Mouse (Mus musculus): ENCODE data around the gene Cdc42bpb. TPM values are rescaled to one million over a fixed set of nuclear protein-coding genes. Genes with fewer than 3 reads are reported as not detected.

Gene Cdc42bpb
- polyA plus RNA-seq, 1 experiment from 2014 or later: 37.2 TPM

DNA sequence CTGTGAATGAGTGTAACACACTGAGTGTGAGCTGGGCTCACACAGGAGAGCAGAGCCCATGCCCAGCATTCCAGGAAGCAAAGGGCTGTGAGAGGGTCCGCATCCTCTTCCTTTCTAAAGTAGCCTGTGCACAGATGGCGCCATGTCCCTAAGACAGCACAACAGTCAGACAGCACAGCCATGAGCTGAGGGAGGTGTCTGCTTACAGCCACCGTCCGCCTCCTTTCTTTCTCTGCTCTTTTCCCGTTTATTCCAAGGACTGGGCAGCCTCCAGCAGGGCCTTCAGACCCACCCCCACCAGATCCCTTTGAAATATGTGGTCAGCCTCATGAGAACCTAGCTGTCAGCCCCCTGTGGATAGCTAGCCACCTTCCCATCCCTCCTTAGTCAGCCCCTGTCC, 112.3 kb downstream of the Cdc42bpb start:
- H3K9me3 ChIP-seq (ENCODE audit: control insufficient read depth, low read length): no peaks in the 10 kb centered on the region
- ATAC-seq (ENCODE audit: insufficient read depth, low FRiP score, low TSS enrichment) (no peak), DNase-seq (ENCODE audit: low spot score) (no peak)
- no peak overlapping the region for H3K4me3 ChIP-seq (ENCODE audit: low read depth, low read length)
- no peak overlapping the region for H3K4me2 ChIP-seq (ENCODE audit: low read depth)
- H3K4me1 ChIP-seq (ENCODE audit: control insufficient read depth, insufficient read depth, low read length): no peaks in the 10 kb centered on the region
- no peak overlapping the region for H3K9ac ChIP-seq (ENCODE audit: low read length)
- no peak overlapping the region for H3K27ac ChIP-seq (ENCODE audit: low read depth, low read length)
- H3K27me3 ChIP-seq (ENCODE audit: control insufficient read depth, insufficient read depth, low read length): peaks cover 7% of the 10 kb centered on the region
- H3K36me3 ChIP-seq (ENCODE audit: control insufficient read depth, insufficient read depth, low read length): peaks cover 4% of the 10 kb centered on the region
- WGBS: 66% methylated on average over 5 of the region's 5 CpGs

DNA sequence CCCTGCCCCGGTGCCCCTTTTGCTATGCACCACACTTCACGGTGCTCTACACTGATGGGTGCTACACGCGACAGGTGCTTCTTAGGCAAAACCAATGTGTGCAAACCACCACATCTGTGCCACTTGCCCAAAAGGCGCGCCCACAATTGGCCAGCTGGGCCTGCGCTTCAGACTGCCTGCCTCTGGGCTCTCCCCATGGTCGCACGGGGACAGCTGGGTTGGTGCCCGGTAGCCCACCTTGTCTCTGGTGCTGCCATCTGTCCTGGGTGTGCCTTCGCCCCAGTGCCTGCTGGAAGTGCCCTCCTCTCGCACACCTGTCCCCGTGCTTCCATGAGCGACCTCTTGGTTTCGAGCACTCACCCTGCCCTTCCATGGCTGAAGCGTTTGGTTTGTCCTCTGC, 113.9 kb downstream of the Cdc42bpb start:
- H3K27me3 ChIP-seq (ENCODE audit: control insufficient read depth, insufficient read depth, low read length): no peaks in the 10 kb centered on the region
- peaks cover 4% of the 10 kb centered on the region for H3K36me3 ChIP-seq (ENCODE audit: control insufficient read depth, insufficient read depth, low read length)
- no peak overlapping the region for H3K9ac ChIP-seq (ENCODE audit: low read length)
- 98% methylated on average over 16 of the region's 16 CpGs for WGBS
- no peaks in the 10 kb centered on the region for H3K4me1 ChIP-seq (ENCODE audit: control insufficient read depth, insufficient read depth, low read length)
- H3K4me2 ChIP-seq (ENCODE audit: low read depth): no peak overlapping the region
- no peaks in the 10 kb centered on the region for H3K9me3 ChIP-seq (ENCODE audit: control insufficient read depth, low read length)
- no peak overlapping the region for H3K4me3 ChIP-seq (ENCODE audit: low read depth, low read length)
- H3K27ac ChIP-seq (ENCODE audit: low read depth, low read length): no peak overlapping the region
- no peak for DNase-seq (ENCODE audit: low spot score)
- no peak for ATAC-seq (ENCODE audit: insufficient read depth, low FRiP score, low TSS enrichment)

DNA sequence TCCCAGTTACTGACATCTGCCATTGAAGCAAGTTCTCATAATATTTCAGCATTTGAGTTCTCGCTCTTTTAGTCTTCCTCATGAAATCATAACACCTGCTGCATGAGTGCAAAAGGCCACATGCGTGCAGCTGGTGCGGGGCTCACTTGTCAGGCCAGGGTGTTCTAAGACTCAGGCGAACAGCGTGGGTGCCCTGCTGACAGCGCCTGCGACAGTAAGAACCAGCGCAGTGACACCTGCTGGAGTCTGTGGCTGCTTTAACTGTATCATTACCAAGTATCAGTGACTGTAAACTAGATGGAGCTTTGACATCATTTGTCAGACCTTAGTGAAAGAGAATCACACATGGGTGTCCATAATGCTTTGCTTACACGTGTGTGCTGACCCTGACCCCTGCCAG, 126.3 kb downstream of the Cdc42bpb start:
- ATAC-seq (ENCODE audit: insufficient read depth, low FRiP score, low TSS enrichment) (no peak), DNase-seq (ENCODE audit: low spot score) (no peak)
- no peak overlapping the region for H3K27ac ChIP-seq (ENCODE audit: low read depth, low read length)
- 82% methylated on average over 9 of the region's 9 CpGs for whole genome bisulfite sequencing
- no peak overlapping the region for H3K4me3 ChIP-seq (ENCODE audit: low read depth, low read length)
- no peaks in the 10 kb centered on the region for H3K9me3 ChIP-seq (ENCODE audit: control insufficient read depth, low read length)
- H3K4me2 ChIP-seq (ENCODE audit: low read depth): no peak overlapping the region
- H3K36me3 ChIP-seq (ENCODE audit: control insufficient read depth, insufficient read depth, low read length): peaks cover under 1% of the 10 kb centered on the region; the same call in 1 of the 2 replicates
- H3K27me3 ChIP-seq (ENCODE audit: control insufficient read depth, insufficient read depth, low read length): no peaks in the 10 kb centered on the region
- H3K4me1 ChIP-seq (ENCODE audit: control insufficient read depth, insufficient read depth, low read length): no peaks in the 10 kb centered on the region
- no peak overlapping the region for H3K9ac ChIP-seq (ENCODE audit: low read length)

DNA sequence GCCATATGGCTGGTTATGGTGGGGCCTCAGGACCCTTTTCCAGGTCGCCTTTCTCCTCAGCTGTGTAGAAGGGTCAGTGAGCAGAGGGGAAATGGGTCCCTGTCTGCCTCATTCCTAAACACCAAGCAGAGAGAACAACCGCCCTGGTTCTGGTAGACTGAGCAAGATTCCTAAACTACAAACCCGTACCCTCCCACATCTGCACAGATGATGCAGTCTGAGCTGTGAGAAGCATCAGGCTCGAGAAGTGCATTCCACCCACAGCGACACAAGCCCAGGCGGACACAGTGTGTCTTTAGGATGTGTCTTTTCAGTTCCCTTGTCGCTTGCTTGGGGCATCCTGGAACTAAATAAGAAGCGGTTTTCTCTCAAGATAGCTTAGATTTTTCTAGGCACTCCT, 127.4 kb downstream of the Cdc42bpb start:
- DNase-seq (ENCODE audit: low spot score): no peak
- WGBS: 85% methylated on average over 8 of the region's 8 CpGs
- Histone ChIP-seq H3K9me3 (ENCODE audit: control insufficient read depth, low read length) (no peaks in the 10 kb centered on the region), H3K4me3 (ENCODE audit: low read depth, low read length) (no peak overlapping the region), H3K9ac (ENCODE audit: low read length) (no peak overlapping the region), H3K27ac (ENCODE audit: low read depth, low read length) (no peak overlapping the region), H3K4me2 (ENCODE audit: low read depth) (no peak overlapping the region), H3K36me3 (ENCODE audit: control insufficient read depth, insufficient read depth, low read length) (no peaks in the 10 kb centered on the region; the same call in 1 of the 2 replicates), H3K27me3 (ENCODE audit: control insufficient read depth, insufficient read depth, low read length) (no peaks in the 10 kb centered on the region), H3K4me1 (ENCODE audit: control insufficient read depth, insufficient read depth, low read length) (no peaks in the 10 kb centered on the region)
- ATAC-seq (ENCODE audit: insufficient read depth, low FRiP score, low TSS enrichment): no peak

DNA sequence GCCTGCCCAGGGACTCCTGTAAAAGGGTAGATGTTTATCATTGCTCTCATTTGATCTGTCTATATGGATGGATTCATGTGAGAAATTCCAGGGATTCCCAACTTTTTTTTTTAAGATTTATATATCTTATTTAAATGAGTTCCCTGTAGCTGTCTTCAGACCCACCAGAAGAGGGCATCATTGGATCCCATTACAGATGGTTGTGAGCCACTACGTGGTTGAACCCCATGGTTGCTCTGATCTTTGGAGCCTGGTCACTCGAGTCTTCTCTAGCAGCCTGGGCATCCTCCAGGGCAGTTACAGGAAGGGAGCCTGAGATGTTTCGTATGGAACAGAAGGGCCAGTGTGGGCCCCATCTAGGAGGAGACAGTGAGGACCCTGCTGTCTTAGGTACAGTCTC, 128.4 kb downstream of the Cdc42bpb start:
- Histone ChIP-seq H3K4me1 (ENCODE audit: control insufficient read depth, insufficient read depth, low read length) (no peaks in the 10 kb centered on the region), H3K27me3 (ENCODE audit: control insufficient read depth, insufficient read depth, low read length) (no peaks in the 10 kb centered on the region), H3K36me3 (ENCODE audit: control insufficient read depth, insufficient read depth, low read length) (no peaks in the 10 kb centered on the region; the same call in 1 of the 2 replicates), H3K9ac (ENCODE audit: low read length) (no peak overlapping the region), H3K4me3 (ENCODE audit: low read depth, low read length) (no peak overlapping the region), H3K4me2 (ENCODE audit: low read depth) (no peak overlapping the region), H3K27ac (ENCODE audit: low read depth, low read length) (no peak overlapping the region), H3K9me3 (ENCODE audit: control insufficient read depth, low read length) (no peaks in the 10 kb centered on the region)
- DNase-seq (ENCODE audit: low spot score): no peak
- WGBS: 73% methylated on average over 3 of the region's 3 CpGs
- ATAC-seq (ENCODE audit: insufficient read depth, low FRiP score, low TSS enrichment): no peak

DNA sequence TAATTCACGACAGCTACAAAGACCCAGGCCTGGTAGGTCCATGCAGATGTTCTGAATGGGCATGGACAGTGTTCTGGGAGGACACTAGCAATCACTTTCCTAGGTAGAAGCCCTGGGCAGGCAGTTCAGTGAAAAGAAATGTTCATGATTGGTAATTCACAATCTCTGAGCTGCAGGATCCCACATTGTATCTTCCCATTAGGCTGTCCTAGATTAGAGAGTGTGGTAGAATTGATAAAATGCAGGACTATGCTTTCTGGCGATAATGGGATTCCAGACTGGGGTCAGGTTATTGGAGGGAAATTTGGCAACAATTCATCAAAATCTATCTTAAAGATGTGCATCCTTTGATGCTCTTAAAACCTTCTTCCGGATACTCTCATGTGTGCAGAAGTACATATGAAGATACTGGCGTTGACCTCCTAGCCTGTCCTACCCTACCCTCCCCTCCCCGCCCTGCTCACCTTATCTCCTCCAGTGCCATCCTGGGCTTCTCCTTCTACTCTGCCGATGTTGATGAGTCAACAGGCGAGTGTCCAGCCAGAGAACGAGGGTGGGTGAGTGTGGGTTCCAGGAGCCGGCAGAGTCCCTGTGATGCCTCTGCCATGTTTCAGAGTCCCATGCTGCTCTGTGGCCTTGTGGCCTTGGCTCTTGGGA, 130.6 kb downstream of the Cdc42bpb start:
- WGBS: 91% methylated on average over 9 of the region's 9 CpGs
- Histone ChIP-seq H3K27me3 (ENCODE audit: control insufficient read depth, insufficient read depth, low read length) (no peaks in the 10 kb centered on the region), H3K4me3 (ENCODE audit: low read depth, low read length) (no peak overlapping the region), H3K4me1 (ENCODE audit: control insufficient read depth, insufficient read depth, low read length) (no peaks in the 10 kb centered on the region), H3K36me3 (ENCODE audit: control insufficient read depth, insufficient read depth, low read length) (peaks cover 4% of the 10 kb centered on the region; the same call in 1 of the 2 replicates), H3K9ac (ENCODE audit: low read length) (no peak overlapping the region), H3K9me3 (ENCODE audit: control insufficient read depth, low read length) (no peaks in the 10 kb centered on the region), H3K27ac (ENCODE audit: low read depth, low read length) (no peak overlapping the region), H3K4me2 (ENCODE audit: low read depth) (no peak overlapping the region)
- no peak for ATAC-seq (ENCODE audit: insufficient read depth, low FRiP score, low TSS enrichment)
- no peak for DNase-seq (ENCODE audit: low spot score)

DNA sequence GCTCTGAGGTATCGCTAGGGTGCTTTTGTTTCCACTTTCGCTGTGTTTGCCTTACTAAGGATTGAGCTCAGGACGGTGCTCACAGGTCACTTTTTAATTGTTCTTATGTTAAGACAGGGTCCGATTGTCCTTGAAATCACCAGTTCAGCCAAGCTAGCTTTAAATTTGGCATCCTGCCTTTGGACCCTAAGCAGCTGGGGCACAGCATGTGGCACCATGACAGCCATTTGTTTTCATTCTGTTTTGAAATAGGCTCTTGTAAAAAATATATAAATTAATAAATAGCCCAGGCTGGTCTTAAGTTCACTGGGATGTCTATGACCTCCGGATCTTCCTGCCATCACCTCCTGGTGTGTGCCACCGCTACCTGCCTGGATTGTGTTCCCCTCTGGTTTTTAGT, 132.4 kb downstream of the Cdc42bpb start:
- Histone ChIP-seq H3K27ac (ENCODE audit: low read depth, low read length) (no peak overlapping the region), H3K4me1 (ENCODE audit: control insufficient read depth, insufficient read depth, low read length) (no peaks in the 10 kb centered on the region), H3K36me3 (ENCODE audit: control insufficient read depth, insufficient read depth, low read length) (peaks cover 4% of the 10 kb centered on the region; the same call in 1 of the 2 replicates), H3K4me3 (ENCODE audit: low read depth, low read length) (no peak overlapping the region), H3K9me3 (ENCODE audit: control insufficient read depth, low read length) (no peaks in the 10 kb centered on the region), H3K9ac (ENCODE audit: low read length) (no peak overlapping the region), H3K27me3 (ENCODE audit: control insufficient read depth, insufficient read depth, low read length) (no peaks in the 10 kb centered on the region), H3K4me2 (ENCODE audit: low read depth) (no peak overlapping the region)
- no peak for DNase-seq (ENCODE audit: low spot score)
- ATAC-seq (ENCODE audit: insufficient read depth, low FRiP score, low TSS enrichment): no peak
- WGBS: 86% methylated on average over 6 of the region's 6 CpGs

DNA sequence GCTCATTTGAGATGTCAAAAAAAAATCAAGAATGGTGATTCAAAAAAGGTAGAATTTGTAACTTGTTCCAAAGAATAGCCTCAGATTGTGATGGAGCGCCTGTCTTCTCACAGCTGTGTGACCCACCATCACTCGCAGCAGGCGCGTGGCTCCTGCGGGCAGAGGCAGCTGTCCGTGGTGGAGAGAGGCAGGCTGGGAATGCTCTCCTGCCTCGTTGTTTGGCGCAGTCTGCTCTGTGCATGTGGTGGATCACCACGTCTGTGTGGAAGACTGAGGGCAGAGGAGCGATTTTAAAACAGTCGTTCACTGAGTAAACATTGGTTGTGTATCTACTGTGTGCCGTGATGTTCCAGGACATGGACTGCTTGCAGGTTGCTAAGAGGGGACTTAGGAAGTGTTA, 133.8 kb downstream of the Cdc42bpb start:
- Histone ChIP-seq H3K27me3 (ENCODE audit: control insufficient read depth, insufficient read depth, low read length) (no peaks in the 10 kb centered on the region), H3K9ac (ENCODE audit: low read length) (no peak overlapping the region), H3K9me3 (ENCODE audit: control insufficient read depth, low read length) (no peaks in the 10 kb centered on the region), H3K4me3 (ENCODE audit: low read depth, low read length) (no peak overlapping the region), H3K4me2 (ENCODE audit: low read depth) (no peak overlapping the region), H3K36me3 (ENCODE audit: control insufficient read depth, insufficient read depth, low read length) (peaks cover 4% of the 10 kb centered on the region; the same call in 1 of the 2 replicates), H3K27ac (ENCODE audit: low read depth, low read length) (no peak overlapping the region), H3K4me1 (ENCODE audit: control insufficient read depth, insufficient read depth, low read length) (no peaks in the 10 kb centered on the region)
- DNase-seq (ENCODE audit: low spot score) (no peak), ATAC-seq (ENCODE audit: insufficient read depth, low FRiP score, low TSS enrichment) (no peak)
- WGBS: 96% methylated on average over 12 of the region's 12 CpGs

Data from neural tube, embryonic 11.5 days (tissue).